In the genomic region with DNA sequence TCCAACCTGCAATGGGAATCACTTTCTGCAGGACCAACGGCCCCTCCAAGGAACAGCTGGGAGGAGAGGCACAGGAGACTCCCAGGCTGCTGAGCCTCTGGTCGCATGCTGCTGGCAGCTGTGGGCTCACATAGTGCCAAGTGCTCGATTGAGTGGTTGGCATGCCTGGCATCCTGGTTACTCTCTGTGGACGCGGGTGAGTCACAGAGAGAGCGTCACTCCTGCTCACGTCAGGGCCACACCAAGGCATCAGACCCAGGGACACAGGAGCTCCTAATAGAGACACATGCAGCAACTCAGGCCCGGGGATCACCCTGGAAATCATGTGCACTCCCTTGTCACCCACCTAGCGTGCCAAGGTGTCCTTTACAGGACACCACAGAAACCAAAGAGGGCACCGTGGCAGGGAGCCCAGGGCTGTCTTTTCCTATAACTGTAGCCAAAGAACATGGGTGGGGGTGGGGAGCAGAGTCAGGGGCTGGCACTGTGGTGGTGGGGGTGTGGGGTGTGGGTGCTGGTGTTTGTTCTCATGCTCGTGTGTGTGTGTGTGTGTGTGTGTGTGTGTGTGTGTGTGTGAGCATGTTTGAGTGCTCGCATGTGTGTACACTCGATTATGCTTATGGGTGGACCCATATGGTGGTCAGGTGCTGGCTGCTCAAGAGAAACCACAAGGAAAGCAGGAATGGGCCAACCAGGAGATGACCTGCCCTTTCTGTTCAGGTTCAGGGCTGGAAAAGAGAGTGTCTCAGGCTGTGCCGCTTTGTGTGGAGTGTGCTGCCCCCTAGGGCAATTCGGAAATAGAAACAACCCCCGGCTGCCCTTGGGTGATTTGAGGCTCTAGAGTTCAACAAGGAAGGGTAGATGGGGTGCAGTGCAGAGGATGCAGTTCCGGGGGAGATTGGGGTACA, we compare ENCODE assay signal across 7 mouse cellular contexts.
A peak's percentile ranks its signal among the peaks of the same experiment; 100 is the strongest.
DNase-seq lines count a peak whose midpoint lies in the region; TF ChIP-seq lines count a peak whose summit lies in the region.

No protein-coding gene starts in this region.

- TF ChIP-seq POLR2A in bone marrow, adult 2 months (IDR thresholded peaks at IDR 0.05; ENCODE audit: borderline replicate concordance, control insufficient read depth, low read depth, low read length), result no peak

- no peaks in the 10 kb centered on the region for H3K9me3 ChIP-seq in forebrain, embryonic 10.5 days
- no peaks in the 10 kb centered on the region for H3K9me3 ChIP-seq in megakaryocyte, embryonic 14.5 days

- no peaks in the 10 kb centered on the region for H3K36me3 ChIP-seq in forebrain, embryonic 10.5 days (replicated peaks)
- no peaks in the 10 kb centered on the region for H3K36me3 ChIP-seq in megakaryocyte, embryonic 14.5 days (replicated peaks; ENCODE audit: low read length)

- TF ChIP-seq CTCF in bone marrow, adult 2 months (IDR thresholded peaks at IDR 0.05; ENCODE audit: control insufficient read depth, insufficient read depth, low read length), result peak; percentile 69

- DNase-seq in MN1 (ENCODE audit: low spot score), result peak; percentile 88
- peak; percentile 42 for DNase-seq in forebrain, embryonic 10.5 days (ENCODE audit: extremely low spot score, low spot score)
- DNase-seq in heart, postnatal 14 days, result peak; percentile 65 to 76
- DNase-seq in kidney, postnatal 36 days, result peak; percentile 61 to 76
- DNase-seq in spleen, postnatal 36 days (ENCODE audit: low spot score in 2 of 2), result peak; percentile 30 to 35

- WGBS in bone marrow, adult 2 months, result 44% methylated on average over 17 of the region's 17 CpGs
- WGBS in forebrain, embryonic 10.5 days, result 75% methylated on average over 17 of the region's 17 CpGs

- H3K4me1 ChIP-seq in bone marrow, adult 2 months (ENCODE audit: control insufficient read depth, insufficient read depth, low read length), result no peaks in the 10 kb centered on the region; the same call in 1 of the 2 replicates
- H3K4me1 ChIP-seq in forebrain, embryonic 10.5 days, result no peaks in the 10 kb centered on the region
- peaks cover 77% of the 10 kb centered on the region for H3K4me1 ChIP-seq in megakaryocyte, embryonic 14.5 days

- intact Hi-C loops in heart, postnatal 14 days (cut with DNase I), result loop anchor here (2.0 to 10.0 kb wide), 3 partner anchors 161 to 599 kb away; no protein-coding TSS in a partner anchor

- no peak overlapping the region for H3K4me3 ChIP-seq in bone marrow, adult 2 months (replicated peaks; ENCODE audit: control insufficient read depth, low read depth, low read length)
- no peak overlapping the region for H3K4me3 ChIP-seq in forebrain, embryonic 10.5 days
- H3K4me3 ChIP-seq in megakaryocyte, embryonic 14.5 days (replicated peaks), result peak overlapping the region; percentile 26

- no peak overlapping the region for H3K27ac ChIP-seq in bone marrow, adult 2 months (ENCODE audit: control insufficient read depth, insufficient read depth, low read depth, low read length, poor library complexity)
- H3K27ac ChIP-seq in forebrain, embryonic 10.5 days, result no peak overlapping the region

- H3K27me3 ChIP-seq in forebrain, embryonic 10.5 days (ENCODE audit: poor library complexity, severe bottlenecking), result peaks cover 12% of the 10 kb centered on the region; the same call in 1 of the 2 replicates
- peaks cover 52% of the 10 kb centered on the region for H3K27me3 ChIP-seq in megakaryocyte, embryonic 14.5 days (replicated peaks)

Comparison
In these comparisons a context has a peak if more than half of its experiments do, and no peak if none do; other contexts are left out.
1. DNase-seq: peak in every context shown above with its lines; median percentile 88 in MN1; 70 in heart, postnatal 14 days; 68 in kidney, postnatal 36 days; 42 in forebrain, embryonic 10.5 days; 32 in spleen, postnatal 36 days.